Mouse (Mus musculus): ENCODE data around the gene Klhdc8b.
A peak's percentile ranks its signal among the peaks of the same experiment; 100 is the strongest.

Klhdc8b gene

GRCm38 (mm10) chr9:108461181-108461631, at the start of gene Klhdc8b:
Klhdc8b (minus strand) TSS chr9:108461581.
- DNase-seq: peak in 1 of 2 experiments; percentile 26

GRCm38 (mm10) chr9:108508776-108509175, 47.4 kb upstream of the Klhdc8b start:
- DNase-seq: no peak

GRCm38 (mm10) chr9:108507619-108508434, 46.4 kb upstream of the Klhdc8b start, which contains the start of gene Qars:
Qars (plus strand) TSS chr9:108507706.
- DNase-seq: peak; percentile 94 to 96

- DNase-seq: no peak
Measured at GRCm38 (mm10) chr9:108506901-108507300, 45.5 kb upstream of the Klhdc8b start.

- no peak for DNase-seq
Measured at GRCm38 (mm10) chr9:108499943-108500342, 38.6 kb upstream of the Klhdc8b start.

GRCm38 (mm10) chr9:108499231-108499630, 37.9 kb upstream of the Klhdc8b start:
- no peak for DNase-seq

GRCm38 (mm10) chr9:108494905-108495304, 33.5 kb upstream of the Klhdc8b start:
- DNase-seq: no peak

GRCm38 (mm10) chr9:108494146-108494825, 32.9 kb upstream of the Klhdc8b start:
- DNase-seq: no peak

- DNase-seq: no peak
Measured at GRCm38 (mm10) chr9:108493246-108493645, 31.9 kb upstream of the Klhdc8b start.

GRCm38 (mm10) chr9:108492043-108492750, 30.8 kb upstream of the Klhdc8b start:
- DNase-seq: no peak

GRCm38 (mm10) chr9:108491286-108491580, 29.9 kb upstream of the Klhdc8b start:
- DNase-seq: no peak

- peak; percentile 94 to 98 for DNase-seq
Measured at GRCm38 (mm10) chr9:108490559-108491285, 29.3 kb upstream of the Klhdc8b start, which contains the start of gene Usp19. Usp19 (plus strand) TSS chr9:108490602.

- DNase-seq: no peak
Measured at GRCm38 (mm10) chr9:108489702-108490558, 28.5 kb upstream of the Klhdc8b start.

- no peak for DNase-seq
Measured at GRCm38 (mm10) chr9:108489215-108489614, 27.8 kb upstream of the Klhdc8b start.

GRCm38 (mm10) chr9:108488403-108488802, 27.0 kb upstream of the Klhdc8b start:
- no peak for DNase-seq

GRCm38 (mm10) chr9:108486973-108487530, 25.7 kb upstream of the Klhdc8b start:
- DNase-seq: no peak

GRCm38 (mm10) chr9:108485301-108485875, 24.0 kb upstream of the Klhdc8b start:
- DNase-seq: no peak

- no peak for DNase-seq
Measured at GRCm38 (mm10) chr9:108484021-108484420, 22.6 kb upstream of the Klhdc8b start.

- no peak for DNase-seq
Measured at GRCm38 (mm10) chr9:108483051-108483790, 21.8 kb upstream of the Klhdc8b start.

- no peak for DNase-seq
Measured at GRCm38 (mm10) chr9:108481520-108482210, 20.3 kb upstream of the Klhdc8b start.
